Mouse (Mus musculus) spleen, embryonic (tissue): ENCODE results near the gene Wiz.

Source experiments
- CTCF ChIA-PET: fragments of 350-600 bp; sonication (Branson Sonifier 250); formaldehyde crosslinking; loops from one replicate; lab custom pipeline; 2022; lab: Charles Lee

Gene Wiz

GRCm38 (mm10) chr17:32382576-32382975 is 6.7 kb downstream of the Wiz start:
- CTCF ChIA-PET, result no interaction called here

DNA sequence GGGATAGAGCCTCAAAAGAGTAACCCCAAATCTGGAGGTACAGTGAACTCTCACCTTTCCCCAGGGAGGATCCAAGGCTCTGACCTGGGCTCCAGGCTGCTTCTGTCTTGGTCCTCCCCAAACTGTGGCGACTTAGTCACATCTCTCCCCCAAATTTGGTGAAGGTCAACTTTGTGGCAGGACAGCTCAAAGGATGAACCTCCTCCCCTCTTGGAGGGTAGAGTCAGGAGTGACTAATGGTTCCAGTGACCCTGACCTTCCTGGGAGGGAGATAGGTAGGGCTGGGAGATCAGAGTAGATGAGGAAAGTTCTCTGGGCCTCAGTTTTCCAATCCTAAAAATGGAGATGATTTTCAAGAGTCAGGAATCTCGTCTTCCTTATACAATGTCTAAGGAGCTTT is 10.5 kb downstream of the Wiz start:
- CTCF ChIA-PET, result no interaction called here

- CTCF ChIA-PET, result no interaction called here
Observed at GRCm38 (mm10) chr17:32377137-32377536, 12.1 kb downstream of the Wiz start.

GRCm38 (mm10) chr17:32376475-32376874 is 12.8 kb downstream of the Wiz start:
- CTCF ChIA-PET, result no interaction called here

GRCm38 (mm10) chr17:32368991-32369578 is 20.2 kb downstream of the Wiz start:
- CTCF ChIA-PET, result no interaction called here

DNA sequence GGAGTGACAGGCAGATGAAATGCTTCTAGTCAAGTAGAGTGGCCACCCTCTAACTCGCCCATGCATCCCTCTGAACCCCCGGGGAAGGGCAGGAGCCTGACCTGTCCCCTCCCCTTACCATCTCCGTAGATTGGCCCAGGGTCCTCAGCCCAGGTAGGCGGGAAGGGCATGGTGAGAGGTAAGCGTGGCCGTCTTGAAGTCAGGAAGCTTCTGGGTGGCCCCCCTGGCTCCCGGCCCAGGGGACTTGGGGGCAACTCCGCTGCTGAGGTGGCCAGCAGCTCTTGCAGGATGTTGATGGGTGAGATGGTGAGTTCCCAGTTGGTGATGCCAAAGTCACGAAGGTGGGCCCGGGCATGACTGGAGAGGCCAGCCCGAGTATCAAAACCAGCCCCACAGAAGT is 21.5 kb downstream of the Wiz start:
- CTCF ChIA-PET, result no interaction called here

DNA sequence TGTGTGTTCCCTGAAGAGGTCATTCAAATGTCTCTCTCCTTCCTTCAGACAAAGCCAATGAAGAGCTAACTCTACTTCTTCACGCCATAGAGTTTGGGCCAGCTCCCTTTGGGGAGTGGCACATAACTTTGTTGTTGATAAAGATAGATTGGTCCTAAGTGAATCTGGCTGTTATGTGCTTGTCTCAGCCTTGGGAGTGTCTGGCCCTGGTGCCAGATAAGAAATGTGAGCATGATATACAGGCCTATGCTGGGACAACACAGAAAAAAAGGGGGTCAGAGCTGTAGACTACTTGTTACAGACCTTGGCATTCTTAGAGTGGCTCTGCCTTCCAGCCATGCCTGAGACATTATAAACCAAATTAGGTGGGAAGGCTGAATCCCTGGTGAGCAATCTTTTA is 23.9 kb downstream of the Wiz start:
- CTCF ChIA-PET, result interaction anchor here (1.3 kb wide), 1 partner anchor 12 kb away, joined by 3 read pairs; no protein-coding TSS in a partner anchor

GRCm38 (mm10) chr17:32364850-32365249 is 24.4 kb downstream of the Wiz start:
- CTCF ChIA-PET, result interaction anchor here (1.3 kb wide), 1 partner anchor 12 kb away, joined by 3 read pairs; no protein-coding TSS in a partner anchor

- CTCF ChIA-PET, result interaction anchor here (1.3 kb wide), 1 partner anchor 12 kb away, joined by 3 read pairs; no protein-coding TSS in a partner anchor
Observed at GRCm38 (mm10) chr17:32364331-32364730, 24.9 kb downstream of the Wiz start.

GRCm38 (mm10) chr17:32363821-32364301 is 25.4 kb downstream of the Wiz start:
- CTCF ChIA-PET, result no interaction called here

GRCm38 (mm10) chr17:32362686-32363085 is 26.6 kb downstream of the Wiz start:
- CTCF ChIA-PET, result interaction anchor here (0.6 kb wide), 2 partner anchors 32 to 125 kb away, joined by 3 to 12 read pairs; no protein-coding TSS in a partner anchor

DNA sequence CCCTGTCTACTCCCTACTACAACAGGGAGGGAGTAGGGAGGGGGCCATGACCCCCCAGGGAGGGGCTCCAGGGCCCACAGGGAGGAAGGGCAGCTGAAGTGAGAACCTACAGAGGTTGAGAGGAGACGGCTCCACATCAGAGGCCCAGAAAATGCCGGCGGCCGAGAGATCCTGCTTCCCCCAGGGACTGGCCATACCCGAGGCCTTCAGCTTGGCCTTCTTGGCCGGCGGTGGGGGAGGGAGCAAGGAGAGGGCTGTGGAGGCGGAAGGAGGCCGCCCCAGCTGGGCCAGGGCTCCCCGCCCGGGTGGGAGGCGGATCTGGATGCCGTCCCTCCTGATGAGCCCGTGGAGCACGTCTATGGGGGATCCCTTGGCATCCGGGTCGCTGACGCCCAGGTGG is 29.3 kb downstream of the Wiz start:
- CTCF ChIA-PET, result interaction anchor here (0.6 kb wide), 1 partner anchor 11 kb away, joined by 9 read pairs; no protein-coding TSS in a partner anchor

DNA sequence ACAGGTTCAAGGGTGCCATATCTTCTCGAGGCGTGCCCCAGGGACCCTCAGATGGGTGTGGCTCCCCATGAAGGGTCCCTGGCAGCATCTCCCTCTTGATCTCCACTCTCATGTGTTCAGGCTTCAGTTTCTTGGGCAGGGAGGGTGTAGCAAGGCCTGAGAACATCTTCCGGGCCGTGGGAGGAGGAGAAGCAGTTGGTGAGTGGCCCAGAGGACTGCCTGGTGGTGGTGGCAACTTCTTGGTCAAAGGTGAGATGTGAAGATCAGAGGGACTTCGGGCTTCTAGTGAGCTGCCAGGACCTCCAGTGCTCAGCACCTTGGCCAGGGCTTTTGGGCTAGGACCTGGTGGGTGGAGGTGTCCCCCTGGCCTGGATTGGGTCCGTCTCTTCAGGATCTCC is 30.3 kb downstream of the Wiz start:
- CTCF ChIA-PET, result no interaction called here

DNA sequence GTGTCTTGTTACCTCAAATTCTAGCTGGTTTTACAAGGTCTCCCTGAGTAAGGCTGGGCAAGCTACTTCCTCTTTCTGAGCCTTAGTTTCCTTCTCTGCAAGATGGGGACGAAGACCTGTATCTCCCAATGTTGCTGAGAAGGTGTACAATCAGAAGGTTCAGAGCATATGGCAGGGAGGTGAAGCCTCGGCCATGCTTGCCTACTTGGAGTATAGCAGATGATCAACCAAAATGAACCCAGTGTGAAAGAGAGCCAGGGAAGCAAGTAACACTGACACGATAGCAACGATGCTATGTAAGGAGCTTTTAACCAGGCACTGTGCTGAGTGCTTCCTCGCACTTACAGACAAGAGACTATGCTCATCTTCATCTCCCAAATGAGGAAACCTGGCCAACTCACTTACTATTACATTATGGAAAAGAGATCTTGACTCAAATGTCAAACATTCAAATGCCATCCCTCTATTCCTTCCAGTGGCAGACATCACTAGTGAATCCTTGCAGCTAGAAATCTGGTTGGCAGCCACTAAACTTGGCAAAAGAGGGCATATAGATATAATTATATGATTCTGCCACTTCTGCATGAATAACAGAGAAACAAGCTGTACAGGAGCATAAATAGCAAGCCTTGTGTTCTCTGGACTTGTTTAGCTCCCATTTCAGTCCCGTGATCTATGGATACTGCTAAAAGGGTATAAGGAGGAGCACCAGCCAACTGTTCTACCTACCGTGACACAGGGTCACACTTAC is 30.9 kb downstream of the Wiz start:
- CTCF ChIA-PET, result no interaction called here

- CTCF ChIA-PET, result interaction anchor here (0.6 to 1.2 kb wide), 2 partner anchors 74 to 282 kb away, joined by 3 to 7 read pairs; no protein-coding TSS in a partner anchor
Observed at GRCm38 (mm10) chr17:32356766-32357760, 32.2 kb downstream of the Wiz start.

DNA sequence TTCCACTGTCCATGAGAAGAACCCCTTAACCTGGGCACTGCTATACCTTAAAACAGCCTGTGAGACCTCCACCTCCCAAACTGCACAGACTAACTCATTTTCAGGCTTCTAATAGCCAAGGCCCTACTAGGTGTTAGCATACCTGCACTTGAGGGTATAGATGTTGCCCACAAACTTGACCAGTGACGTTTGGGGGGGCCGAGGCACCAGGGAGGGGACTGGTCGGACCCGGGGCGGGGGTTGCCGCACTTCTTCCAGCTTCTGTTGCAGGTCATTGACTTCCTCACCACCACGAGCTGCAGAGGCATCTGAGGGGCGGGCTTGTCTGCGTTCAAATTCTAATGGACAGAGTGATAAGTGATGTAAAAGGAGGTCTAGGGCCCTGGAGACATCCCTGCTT is 33.0 kb downstream of the Wiz start:
- CTCF ChIA-PET, result interaction anchor here (1.2 kb wide), 1 partner anchor 75 kb away, joined by 3 read pairs; no protein-coding TSS in a partner anchor

DNA sequence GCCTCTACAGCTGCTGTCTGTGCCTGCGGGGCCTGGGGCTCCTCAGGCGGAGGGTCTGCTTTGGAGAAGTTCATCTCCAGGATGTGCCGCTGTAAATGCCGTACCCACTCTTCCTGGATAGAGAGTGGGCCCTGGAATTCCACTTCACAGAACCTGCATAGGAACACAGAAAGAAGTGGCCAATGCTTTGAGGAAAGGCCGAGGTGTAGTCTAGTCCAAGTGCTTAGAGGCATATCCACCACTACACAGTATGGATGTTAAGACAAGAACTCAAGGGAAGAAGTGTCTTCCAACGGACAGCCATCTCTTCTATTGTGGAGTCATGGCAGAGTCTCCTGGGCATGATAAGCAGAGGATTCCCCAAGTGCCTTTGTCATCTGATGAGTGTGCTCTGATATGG is 34.2 kb downstream of the Wiz start:
- CTCF ChIA-PET, result no interaction called here

DNA sequence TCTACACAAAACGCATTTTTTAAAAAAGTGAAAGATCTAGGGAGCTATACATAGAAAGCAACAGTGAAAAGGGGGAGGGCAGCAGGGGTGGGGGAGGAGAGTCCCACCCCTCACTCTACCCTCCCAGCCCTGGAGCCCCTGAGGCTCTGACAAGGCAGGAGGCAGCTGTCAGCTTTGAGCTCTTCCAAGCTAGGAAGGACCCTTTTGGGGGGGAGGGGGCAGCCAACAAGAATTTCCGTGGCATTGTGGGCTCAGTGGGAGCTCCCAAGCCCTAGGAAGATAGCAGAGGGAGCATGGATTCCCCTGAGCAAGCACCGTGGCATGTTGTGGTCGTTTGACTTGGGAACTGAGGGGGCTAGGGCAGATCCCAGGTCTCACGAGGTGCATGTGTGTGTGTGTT is 35.0 kb downstream of the Wiz start:
- CTCF ChIA-PET, result no interaction called here

DNA sequence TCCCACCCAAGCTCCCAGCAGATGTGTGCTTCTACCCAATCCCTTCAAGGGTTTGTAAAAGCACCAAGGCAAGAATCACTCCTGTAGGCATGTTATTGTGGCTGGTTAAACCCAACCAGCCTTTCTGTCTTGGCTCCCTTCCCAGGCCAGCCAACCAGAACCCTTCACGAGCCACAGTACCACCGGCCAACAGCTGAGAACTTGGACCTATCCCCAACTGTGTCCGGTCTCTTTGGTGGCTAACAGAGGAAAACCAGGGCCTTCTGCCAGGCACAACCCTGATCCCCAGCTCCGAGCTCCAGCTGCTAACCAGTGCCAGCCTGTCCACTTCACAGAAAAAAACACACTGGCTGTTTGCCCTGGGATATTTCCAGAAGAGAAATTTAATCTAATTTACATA is 35.5 kb downstream of the Wiz start:
- CTCF ChIA-PET, result interaction anchor here (0.5 kb wide), 1 partner anchor 115 kb away, joined by 3 read pairs; no protein-coding TSS in a partner anchor

DNA sequence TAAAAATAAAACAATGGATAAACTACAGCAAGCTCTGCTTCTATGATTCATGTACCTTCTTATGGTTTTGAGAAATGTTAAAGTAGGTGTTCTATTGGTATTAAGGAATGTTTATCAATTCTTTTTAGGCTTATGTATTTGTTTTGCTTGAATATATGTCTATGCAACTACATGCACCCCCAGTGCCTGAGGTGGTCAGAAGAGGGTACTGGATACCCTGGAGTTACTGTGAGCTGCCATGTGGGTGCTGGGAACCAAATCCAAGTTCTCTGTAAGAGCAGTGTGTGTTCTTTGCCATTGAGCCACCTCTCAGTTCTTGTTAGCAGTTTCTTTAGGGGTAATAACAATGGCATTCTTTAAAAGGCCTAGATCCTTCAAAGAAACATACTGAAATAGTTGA is 37.5 kb downstream of the Wiz start:
- CTCF ChIA-PET, result interaction anchor here (1.1 kb wide), 1 partner anchor 51 kb away, joined by 5 read pairs; no protein-coding TSS in a partner anchor

DNA sequence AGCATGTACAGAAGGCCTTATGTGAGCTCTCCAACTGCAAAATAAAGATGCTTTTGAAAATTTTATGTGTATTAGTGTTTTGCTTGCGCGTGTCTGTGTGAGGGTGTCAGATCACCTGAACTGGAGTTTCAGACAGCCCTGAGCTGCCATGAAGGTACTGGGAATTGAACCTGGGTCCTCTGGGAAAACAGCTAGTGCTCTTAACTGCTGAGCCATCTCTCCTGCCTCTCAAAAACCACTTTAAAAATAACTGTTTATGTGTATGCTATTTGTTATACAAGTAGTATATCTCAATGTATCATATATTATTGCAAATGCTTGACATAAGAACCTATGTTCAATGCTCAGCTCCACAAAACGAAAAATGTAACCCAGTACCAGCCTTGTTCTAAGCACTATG is 38.0 kb downstream of the Wiz start:
- CTCF ChIA-PET, result interaction anchor here (1.1 kb wide), 1 partner anchor 52 kb away, joined by 5 read pairs; no protein-coding TSS in a partner anchor
